Mouse (Mus musculus) layer of hippocampus, adult 11-12 months (tissue): ENCODE results near the gene Golim4.

Experiments used
- DNase-seq: peaks from one replicate; pipeline ENCODE4 v3.0.0; 2022; ENCODE audit warnings: low spot score

Gene Golim4

GRCm38 (mm10) chr3:75925123-75925522 is 31.6 kb downstream of the Golim4 start:
- no peak for DNase-seq

- no peak for DNase-seq
These were observed 38.8 kb downstream of the Golim4 start for GRCm38 (mm10) chr3:75917770-75918503.

- DNase-seq = no peak
These were observed 44.0 kb downstream of the Golim4 start for GRCm38 (mm10) chr3:75912786-75913185.

DNA sequence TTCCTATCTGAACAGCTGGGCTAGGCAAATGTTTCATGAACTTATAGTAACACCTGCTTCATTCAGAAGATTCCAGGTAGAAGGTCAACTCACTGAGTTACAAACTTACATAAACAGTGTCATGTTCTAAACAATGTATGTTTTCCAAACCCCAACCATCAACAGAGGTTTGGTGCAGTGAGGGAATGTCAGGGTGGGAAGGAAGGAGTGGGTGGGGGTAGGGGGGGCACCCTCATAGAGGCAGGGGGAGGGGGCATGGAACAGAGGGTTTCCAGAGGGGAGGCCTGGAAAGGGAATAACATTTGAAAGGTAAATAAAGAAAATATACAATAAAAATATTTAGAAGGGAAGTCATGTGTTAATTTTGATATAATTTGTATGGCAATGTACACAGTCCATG is 46.0 kb downstream of the Golim4 start:
- DNase-seq = no peak

DNA sequence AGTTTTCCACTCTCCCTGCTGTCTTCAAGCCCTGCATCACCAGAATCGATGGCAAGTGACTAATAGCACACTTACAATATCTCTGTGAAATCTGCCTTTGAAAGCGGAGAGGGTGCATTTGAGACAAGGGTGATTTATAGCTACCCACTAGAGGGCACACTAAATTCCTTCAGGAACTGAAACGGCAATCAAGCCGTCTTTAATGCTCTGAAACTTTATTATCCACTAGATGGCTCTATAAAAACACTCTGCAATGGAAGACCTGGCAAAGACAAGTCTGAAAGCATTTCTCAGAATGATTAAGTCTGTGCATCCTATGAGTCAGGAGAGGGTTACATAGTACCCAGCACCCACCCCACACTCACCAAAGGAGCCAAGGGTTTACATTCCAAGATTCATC is 46.5 kb downstream of the Golim4 start:
- DNase-seq = peak; percentile 29

DNA sequence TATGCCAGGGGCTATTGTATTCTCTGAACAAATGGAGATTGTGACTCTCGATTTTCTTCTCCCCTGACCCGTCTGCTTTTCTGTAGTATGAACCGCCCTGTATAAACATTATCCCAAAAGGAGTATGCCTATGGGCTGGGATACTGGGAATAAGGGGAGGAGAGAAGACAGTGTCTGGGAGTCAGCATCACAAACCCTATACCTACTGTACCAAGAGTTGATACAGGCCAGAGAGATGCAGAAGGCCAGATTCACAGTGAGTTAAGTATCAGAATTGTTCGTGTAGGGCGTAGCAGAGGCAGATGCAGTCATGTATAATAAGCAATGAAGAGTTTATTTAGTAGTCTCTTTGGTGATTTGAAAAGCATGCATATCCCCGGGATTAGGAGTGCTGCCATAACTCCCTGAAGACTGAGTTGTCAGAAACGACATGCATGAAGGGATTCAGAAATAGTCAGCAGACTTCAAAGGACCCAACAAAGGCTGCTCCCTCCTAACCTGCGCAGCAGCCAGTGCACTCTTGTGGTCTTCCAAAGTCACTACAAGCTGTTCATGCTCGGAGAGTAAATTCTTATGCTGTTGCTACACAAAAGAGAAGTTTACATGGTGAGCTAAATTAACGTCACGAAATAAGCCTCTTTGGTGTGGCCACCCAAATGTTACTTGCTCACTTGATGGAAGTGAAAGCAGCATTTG is 54.7 kb downstream of the Golim4 start:
- no peak for DNase-seq

GRCm38 (mm10) chr3:75895075-75895474 is 61.7 kb downstream of the Golim4 start:
- DNase-seq = no peak

GRCm38 (mm10) chr3:75891581-75891980 is 65.2 kb downstream of the Golim4 start:
- DNase-seq = no peak

DNA sequence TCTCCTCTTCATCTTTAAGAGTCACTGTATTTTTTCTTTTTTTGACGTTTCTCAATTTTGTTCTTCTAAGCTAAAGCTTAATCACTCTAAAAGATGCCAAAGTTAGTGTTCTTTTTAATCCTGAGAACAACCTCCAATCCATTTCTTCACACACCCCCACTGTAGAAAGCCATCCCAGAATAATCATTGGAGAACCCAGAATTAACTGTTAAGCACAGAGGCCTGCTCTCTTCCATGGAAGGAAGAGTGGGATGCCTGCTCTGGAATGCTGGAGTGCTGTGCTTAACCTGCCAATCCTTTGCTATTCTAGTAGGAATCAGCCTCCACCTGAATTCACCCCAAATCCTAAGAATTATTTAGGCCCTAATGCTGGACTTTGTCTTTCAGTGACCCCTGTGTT is 67.4 kb downstream of the Golim4 start:
- DNase-seq = no peak

DNA sequence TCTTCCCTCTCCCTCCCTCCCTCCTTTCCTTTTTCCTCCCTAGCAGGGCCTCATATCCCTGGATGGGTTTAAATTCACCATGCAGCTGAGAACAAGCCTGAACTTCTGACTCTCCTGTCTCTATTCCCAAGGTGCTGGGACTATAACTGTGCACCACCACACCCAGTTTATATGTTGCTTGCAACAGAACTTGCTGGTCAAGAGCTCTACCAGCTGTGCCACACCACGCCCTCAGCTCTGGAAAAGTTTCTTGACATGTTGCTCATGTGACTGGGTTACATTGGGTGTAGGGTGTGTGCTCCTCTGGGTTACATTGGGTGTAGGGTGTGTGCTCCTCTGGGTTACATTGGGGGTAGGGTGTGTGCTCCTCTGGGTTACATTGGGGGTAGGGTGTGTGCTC is 75.2 kb downstream of the Golim4 start:
- DNase-seq = no peak

GRCm38 (mm10) chr3:75879269-75879668 is 77.5 kb downstream of the Golim4 start:
- DNase-seq = no peak

GRCm38 (mm10) chr3:75868886-75869285 is 87.9 kb downstream of the Golim4 start:
- DNase-seq = no peak

- peak; percentile 15 for DNase-seq
These were observed 92.5 kb downstream of the Golim4 start for GRCm38 (mm10) chr3:75864203-75864602.

DNA sequence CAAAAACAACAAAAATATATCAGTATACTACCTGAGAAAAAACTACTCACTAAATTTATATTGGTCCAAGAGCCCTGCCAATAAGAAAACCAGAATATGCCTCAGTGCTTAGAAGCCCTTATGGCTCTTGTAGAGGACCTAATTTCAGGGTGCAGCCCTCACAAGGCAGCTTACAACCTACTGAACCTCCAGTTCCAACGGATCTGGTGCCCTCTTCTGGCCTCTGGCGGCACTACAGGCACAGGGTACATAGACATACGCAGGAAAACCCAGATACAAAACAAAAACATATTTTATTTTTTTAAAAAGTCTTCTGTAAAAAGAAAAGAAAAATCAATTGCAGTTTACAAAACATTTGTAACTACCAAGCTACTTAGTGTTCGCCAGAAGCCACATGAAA is 95.1 kb downstream of the Golim4 start:
- DNase-seq = no peak

GRCm38 (mm10) chr3:75860760-75861159 is 96.0 kb downstream of the Golim4 start:
- no peak for DNase-seq

GRCm38 (mm10) chr3:75835286-75835967 is 121.3 kb downstream of the Golim4 start:
- DNase-seq = no peak

- no peak for DNase-seq
These were observed 121.9 kb downstream of the Golim4 start for GRCm38 (mm10) chr3:75834827-75835226.
